Mouse (Mus musculus): ENCODE measurements at regions not wholly inside any gene's neighbourhood (a gene's known extent, or its start where the extent isn't known, plus 50 kb on each side); places are given as distances from the start of the nearest gene placed in this dataset.

GRCm38 (mm10) chr1:128642212-128642611, 50.1 kb upstream of the Cxcr4 start:
- in situ Hi-C loops (cut with MboI; ENCODE audit: low sequenced_read_pairs), result no loop called here
